Mouse (Mus musculus): ENCODE measurements around the gene Zbtb32. TPM values are rescaled to one million over a fixed set of nuclear protein-coding genes. Genes with fewer than 3 reads are reported as not detected.

Zbtb32 gene
- total and polyA plus RNA-seq, 2 experiments from 2014 or later, result 0.22 TPM; not detected in 1

DNA sequence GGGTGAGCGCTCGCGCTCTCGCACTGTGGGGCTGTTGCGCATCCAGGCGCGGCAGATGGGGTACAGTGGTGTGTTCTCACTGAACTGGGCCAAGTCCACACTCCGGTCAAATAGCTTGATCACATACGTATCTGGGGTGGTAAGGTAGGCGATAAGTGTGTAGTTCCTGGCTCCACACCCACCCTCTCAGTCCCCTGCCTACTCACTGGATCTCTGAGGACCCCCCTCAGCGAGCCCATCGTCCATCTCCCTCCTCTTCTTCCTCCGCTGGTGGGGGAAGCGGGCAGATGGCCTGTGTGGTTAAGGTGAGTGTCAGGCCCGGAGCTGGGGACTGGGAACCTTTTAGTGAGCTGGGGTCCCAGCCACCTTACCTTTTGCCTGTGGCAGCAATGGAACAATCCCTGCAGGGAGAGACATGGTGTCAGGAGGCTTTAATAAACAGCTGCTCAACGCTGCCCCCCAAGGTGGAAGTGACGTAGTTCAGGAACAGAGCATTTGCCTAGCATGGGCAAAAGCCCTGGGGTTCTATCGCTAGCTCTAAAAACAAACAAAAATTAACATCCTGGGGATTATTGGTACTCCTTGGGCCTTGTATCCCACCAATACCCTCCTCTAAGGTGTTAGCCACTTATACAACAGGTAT is 41.7 kb downstream of the Zbtb32 start:
- 95% methylated on average over 18 of the region's 18 CpGs for WGBS
- Histone ChIP-seq H3K36me3 (ENCODE audit: insufficient read depth, low read length) (peaks cover 20% of the 10 kb centered on the region), H3K9me3 (ENCODE audit: low read length) (no peaks in the 10 kb centered on the region), H3K4me3 (ENCODE audit: low read depth, low read length) (no peak overlapping the region), H3K9ac (replicated peaks; ENCODE audit: low read length, poor library complexity, severe bottlenecking) (no peak overlapping the region), H3K27ac (ENCODE audit: low read depth, low read length) (no peak overlapping the region), H3K4me2 (ENCODE audit: low read depth, low read length, poor library complexity, severe bottlenecking) (no peak overlapping the region), H3K27me3 (ENCODE audit: insufficient read depth, low read length) (no peaks in the 10 kb centered on the region), H3K4me1 (ENCODE audit: insufficient read depth, low read length) (peaks cover 9% of the 10 kb centered on the region; the same call in 1 of the 2 replicates)
- peak; percentile 44 for TF ChIP-seq CTCF (IDR thresholded peaks at IDR 0.05)
- no peak for DNase-seq (ENCODE audit: low spot score)
- ATAC-seq (ENCODE audit: low FRiP score), result no peak

DNA sequence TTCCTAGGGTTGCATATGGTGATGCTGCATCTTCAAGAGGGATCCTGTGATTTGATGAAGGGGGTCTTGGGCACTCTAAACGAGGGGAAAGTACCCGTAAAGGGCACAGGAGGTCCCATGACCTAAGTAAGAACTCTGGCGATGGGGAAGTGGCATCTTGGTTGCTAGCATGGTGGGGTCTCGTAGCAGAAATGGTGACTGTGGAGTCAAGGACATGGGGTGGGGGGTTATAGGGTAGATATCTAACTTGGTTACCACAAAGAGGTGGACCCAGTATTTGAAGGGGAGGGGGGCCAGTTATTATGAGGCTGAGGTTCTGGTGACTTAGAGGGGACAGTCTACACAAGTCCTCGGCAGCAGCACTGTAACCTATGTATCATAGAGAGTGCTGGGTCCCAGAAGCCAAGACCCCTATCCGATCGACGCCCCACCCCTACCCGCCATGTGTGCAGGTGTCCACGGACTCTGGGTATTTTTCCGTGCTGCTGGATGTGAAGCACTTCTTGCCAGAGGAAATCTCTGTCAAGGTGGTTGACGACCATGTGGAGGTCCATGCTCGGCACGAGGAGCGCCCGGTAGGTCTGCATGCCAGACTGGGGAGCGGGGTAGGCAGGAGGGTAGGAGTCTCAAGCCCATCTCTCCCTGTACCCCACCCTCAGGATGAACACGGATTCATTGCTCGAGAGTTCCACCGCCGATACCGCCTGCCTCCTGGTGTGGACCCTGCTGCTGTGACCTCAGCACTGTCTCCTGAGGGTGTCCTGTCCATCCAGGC is 44.7 kb downstream of the Zbtb32 start:
- H3K27me3 ChIP-seq (ENCODE audit: insufficient read depth, low read length), result no peaks in the 10 kb centered on the region
- H3K4me3 ChIP-seq (ENCODE audit: low read depth, low read length), result no peak overlapping the region
- peak overlapping the region; percentile 62; the same call in 1 of the 2 replicates for H3K9ac ChIP-seq (replicated peaks; ENCODE audit: low read length, poor library complexity, severe bottlenecking)
- TF ChIP-seq CTCF (IDR thresholded peaks at IDR 0.05), result no peak
- ATAC-seq (ENCODE audit: low FRiP score) (no peak), DNase-seq (ENCODE audit: low spot score) (no peak)
- H3K36me3 ChIP-seq (ENCODE audit: insufficient read depth, low read length), result peaks cover 20% of the 10 kb centered on the region
- no peak overlapping the region for H3K27ac ChIP-seq (ENCODE audit: low read depth, low read length)
- no peaks in the 10 kb centered on the region for H3K9me3 ChIP-seq (ENCODE audit: low read length)
- 87% methylated on average over 22 of the region's 22 CpGs for WGBS
- H3K4me2 ChIP-seq (ENCODE audit: low read depth, low read length, poor library complexity, severe bottlenecking), result peak overlapping the region; percentile 76
- peaks cover 9% of the 10 kb centered on the region; the same call in 1 of the 2 replicates for H3K4me1 ChIP-seq (ENCODE audit: insufficient read depth, low read length)

DNA sequence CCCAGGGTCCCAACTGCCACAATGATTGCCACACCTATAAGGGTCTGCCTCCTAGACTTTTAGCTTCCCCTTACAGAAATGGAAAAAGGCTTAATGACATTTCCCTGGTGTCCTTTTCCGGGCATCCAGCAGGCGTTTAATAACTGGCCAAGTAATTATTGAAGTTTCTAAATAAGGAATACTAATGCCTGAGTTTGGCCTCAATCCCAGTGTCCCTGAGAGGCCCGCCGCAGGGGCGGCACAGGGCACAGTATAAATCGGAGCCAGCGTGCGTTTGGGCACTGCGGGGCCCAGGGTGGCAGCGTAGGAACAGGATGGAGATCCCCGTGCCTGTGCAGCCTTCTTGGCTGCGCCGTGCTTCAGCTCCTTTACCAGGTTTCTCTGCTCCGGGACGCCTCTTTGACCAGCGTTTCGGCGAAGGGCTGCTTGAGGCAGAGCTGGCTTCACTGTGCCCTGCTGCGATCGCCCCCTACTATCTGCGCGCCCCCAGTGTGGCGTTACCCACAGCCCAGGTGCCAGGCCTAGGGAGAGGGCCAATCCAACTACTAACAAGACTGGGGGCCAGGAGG is 45.6 kb downstream of the Zbtb32 start:
- peak; percentile 46 for DNase-seq (ENCODE audit: low spot score)
- no peak for ATAC-seq (ENCODE audit: low FRiP score)
- no peak for TF ChIP-seq CTCF (IDR thresholded peaks at IDR 0.05)
- Histone ChIP-seq H3K4me3 (ENCODE audit: low read depth, low read length) (peak overlapping the region; percentile 57), H3K9me3 (ENCODE audit: low read length) (no peaks in the 10 kb centered on the region), H3K27me3 (ENCODE audit: insufficient read depth, low read length) (no peaks in the 10 kb centered on the region), H3K4me2 (ENCODE audit: low read depth, low read length, poor library complexity, severe bottlenecking) (peak overlapping the region; percentile 76), H3K4me1 (ENCODE audit: insufficient read depth, low read length) (peaks cover 9% of the 10 kb centered on the region; the same call in 1 of the 2 replicates), H3K27ac (ENCODE audit: low read depth, low read length) (peak overlapping the region; percentile 55), H3K9ac (replicated peaks; ENCODE audit: low read length, poor library complexity, severe bottlenecking) (peak overlapping the region; percentile 62), H3K36me3 (ENCODE audit: insufficient read depth, low read length) (peaks cover 20% of the 10 kb centered on the region)
- WGBS, result 3% methylated on average over 23 of the region's 23 CpGs

DNA sequence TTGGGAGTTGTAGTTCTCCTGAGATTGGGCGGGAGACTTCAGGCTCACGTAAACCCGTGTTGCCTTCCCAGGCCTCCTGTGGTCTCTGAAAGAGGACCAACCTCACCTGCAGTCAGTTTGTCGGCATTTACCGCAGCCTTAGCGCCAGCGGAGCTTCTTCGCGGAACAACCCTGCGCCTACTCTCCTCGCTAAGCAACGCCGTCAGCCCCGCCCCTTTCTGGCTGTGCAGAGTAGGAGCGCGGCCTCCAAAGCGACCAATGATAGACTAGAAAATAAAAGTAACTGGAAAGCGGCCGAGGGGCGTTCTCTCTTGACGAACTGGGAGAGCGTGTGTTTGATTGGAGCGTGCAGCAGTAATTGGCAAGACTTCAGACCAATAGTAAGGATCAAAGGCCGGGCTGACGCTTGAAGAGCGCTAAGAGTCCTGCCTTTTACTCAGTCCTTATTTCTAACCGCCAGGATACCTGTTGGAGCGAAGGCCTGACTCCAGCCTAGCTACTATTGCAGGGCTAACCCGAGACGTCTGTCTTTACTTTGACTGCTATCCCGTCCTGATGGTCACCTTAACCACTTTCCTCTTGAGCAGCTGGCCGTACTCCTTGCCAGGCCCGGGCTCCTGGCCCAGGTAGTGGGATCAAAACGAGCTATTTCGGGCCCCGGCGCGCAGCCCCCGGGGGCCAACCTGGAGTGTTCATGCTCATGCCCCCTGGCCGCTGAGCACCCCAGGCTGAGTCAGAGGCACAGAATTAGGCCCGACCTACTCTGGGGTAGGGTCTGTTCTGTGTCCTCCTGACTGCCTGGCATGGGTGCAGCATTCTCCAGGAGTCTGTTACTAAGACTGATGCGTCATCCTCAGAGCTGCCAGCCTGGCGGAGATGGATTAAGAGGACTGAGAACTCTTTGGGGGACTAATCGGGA is 46.3 kb downstream of the Zbtb32 start, which contains the start of the genes Hspb6 and Proser3:
TSS of gene Hspb6 (plus strand) at position 77 of the 919 bp plus-strand sequence.
TSS of gene Proser3 (minus strand) at position 198 of the 919 bp plus-strand sequence.
- H3K27ac ChIP-seq (ENCODE audit: low read depth, low read length), result peak within 1 kb of the TSS; percentile 89
- WGBS, result under 1% methylated on average over 44 of the region's 44 CpGs
- peaks cover 9% of the 10 kb centered on the region; the same call in 1 of the 2 replicates for H3K4me1 ChIP-seq (ENCODE audit: insufficient read depth, low read length)
- DNase-seq (ENCODE audit: low spot score) (peak; percentile 100), ATAC-seq (ENCODE audit: low FRiP score) (peak; percentile 95)
- H3K36me3 ChIP-seq (ENCODE audit: insufficient read depth, low read length), result peaks cover 24% of the 10 kb centered on the region
- peak; percentile 16 for TF ChIP-seq CTCF (IDR thresholded peaks at IDR 0.05)
- H3K4me3 ChIP-seq (ENCODE audit: low read depth, low read length), result peak within 1 kb of the TSS; percentile 57
- H3K27me3 ChIP-seq (ENCODE audit: insufficient read depth, low read length), result no peaks in the 10 kb centered on the region
- H3K4me2 ChIP-seq (ENCODE audit: low read depth, low read length, poor library complexity, severe bottlenecking), result peak within 1 kb of the TSS; percentile 76
- H3K9me3 ChIP-seq (ENCODE audit: low read length), result no peaks in the 10 kb centered on the region
- peak within 1 kb of the TSS; percentile 62 for H3K9ac ChIP-seq (replicated peaks; ENCODE audit: low read length, poor library complexity, severe bottlenecking)

DNA sequence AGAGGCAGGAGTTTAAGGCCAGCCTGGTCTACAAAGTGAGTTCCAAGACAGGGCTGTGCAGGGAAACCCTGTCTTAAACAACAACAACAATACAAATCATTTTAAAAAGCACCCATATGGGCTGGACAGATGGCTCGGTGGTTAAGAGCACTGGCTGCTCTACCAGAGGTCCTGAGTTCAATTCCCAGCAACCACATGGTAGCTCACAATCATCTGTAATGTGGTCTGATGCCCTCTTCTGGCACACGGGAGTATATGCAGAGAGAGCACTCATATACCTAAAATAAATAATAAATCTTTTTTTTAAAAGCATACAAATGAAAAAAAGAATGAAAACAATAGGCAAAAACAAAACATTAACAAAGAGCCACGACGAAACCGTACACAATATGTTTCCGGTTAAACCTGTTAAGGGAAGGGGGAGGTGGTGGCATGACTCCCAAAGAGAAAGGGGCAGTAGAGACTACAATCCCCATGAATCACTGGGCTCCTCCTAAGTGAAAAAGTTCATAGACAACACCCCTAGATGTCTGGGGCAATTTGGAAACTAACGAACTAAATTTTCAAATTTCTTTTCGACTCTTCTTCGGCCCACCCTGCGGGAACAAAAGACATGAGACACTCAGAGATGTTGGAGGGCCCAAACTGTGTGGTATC is 47.1 kb downstream of the Zbtb32 start:
- peak overlapping the region; percentile 89 for H3K27ac ChIP-seq (ENCODE audit: low read depth, low read length)
- H3K4me3 ChIP-seq (ENCODE audit: low read depth, low read length), result peak overlapping the region; percentile 57
- DNase-seq (ENCODE audit: low spot score) (peak; percentile 86), ATAC-seq (ENCODE audit: low FRiP score) (peak; percentile 75)
- H3K27me3 ChIP-seq (ENCODE audit: insufficient read depth, low read length), result no peaks in the 10 kb centered on the region
- peak; percentile 72 for TF ChIP-seq CTCF (IDR thresholded peaks at IDR 0.05)
- 2% methylated on average over 10 of the region's 10 CpGs for WGBS
- H3K4me2 ChIP-seq (ENCODE audit: low read depth, low read length, poor library complexity, severe bottlenecking), result peak overlapping the region; percentile 76
- no peaks in the 10 kb centered on the region for H3K9me3 ChIP-seq (ENCODE audit: low read length)
- peaks cover 19% of the 10 kb centered on the region for H3K36me3 ChIP-seq (ENCODE audit: insufficient read depth, low read length)
- peak overlapping the region; percentile 54 for H3K9ac ChIP-seq (replicated peaks; ENCODE audit: low read length, poor library complexity, severe bottlenecking)
- peaks cover 9% of the 10 kb centered on the region; the same call in 1 of the 2 replicates for H3K4me1 ChIP-seq (ENCODE audit: insufficient read depth, low read length)
